Mouse (Mus musculus) ZHBTc4 (cell line): Measurements from ENCODE around the gene Unc80.

ENCODE experiments used
- DNase-seq: peaks from one replicate; pipeline ENCODE4 v3.0.0-alpha.2; 2011; ENCODE audit warnings: low read depth, low spot score

Unc80 gene

DNA sequence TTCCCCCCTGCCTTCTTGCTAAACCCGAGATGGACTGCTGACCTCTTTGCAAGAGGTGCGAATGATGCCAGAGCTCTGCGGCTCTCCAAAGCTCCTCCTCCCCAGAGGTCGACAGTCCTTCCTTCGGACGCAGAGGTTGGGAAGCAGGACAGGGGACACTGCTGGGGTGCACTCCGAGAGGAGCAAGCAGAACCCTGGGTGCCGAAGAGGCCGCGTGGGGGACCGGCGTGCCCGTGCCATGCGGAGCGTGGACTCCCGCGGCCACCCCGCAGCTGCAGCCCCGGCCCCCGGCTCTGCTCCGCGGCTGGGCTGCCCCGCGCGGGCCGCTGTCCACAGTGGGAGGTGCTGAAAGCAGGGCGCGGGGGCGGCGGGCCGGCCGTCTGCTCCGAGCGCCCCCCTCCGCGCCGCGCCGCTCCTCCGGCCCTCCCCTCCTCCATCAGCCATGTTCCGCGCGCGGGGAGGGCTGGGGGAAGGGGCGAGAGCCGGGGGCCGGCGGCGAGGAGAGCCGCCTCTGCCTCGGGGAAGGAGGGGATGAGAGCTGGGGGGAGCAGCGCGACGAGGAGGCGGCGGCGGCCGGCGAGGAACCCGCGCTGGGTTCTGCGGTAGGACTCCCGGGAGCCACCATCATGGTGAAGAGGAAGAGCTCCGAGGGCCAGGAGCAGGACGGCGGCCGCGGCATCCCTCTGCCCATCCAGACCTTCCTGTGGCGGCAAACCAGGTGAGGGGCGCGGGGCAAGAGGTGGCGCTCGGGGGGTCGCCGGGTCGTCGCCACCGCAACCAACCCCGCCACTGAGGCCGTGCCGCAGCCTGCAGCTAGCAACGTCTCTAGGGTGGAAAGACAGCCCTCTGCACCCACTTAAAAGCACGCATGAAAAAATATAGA, at the start of gene Unc80:
Gene Unc80, plus strand, starts transcription at position 547 of the 883 bp plus-strand sequence.
- peak; percentile 65 for DNase-seq

- no peak for DNase-seq
These were observed 42.1 kb upstream of the Unc80 start for GRCm38 (mm10) chr1:66426073-66426472.

DNA sequence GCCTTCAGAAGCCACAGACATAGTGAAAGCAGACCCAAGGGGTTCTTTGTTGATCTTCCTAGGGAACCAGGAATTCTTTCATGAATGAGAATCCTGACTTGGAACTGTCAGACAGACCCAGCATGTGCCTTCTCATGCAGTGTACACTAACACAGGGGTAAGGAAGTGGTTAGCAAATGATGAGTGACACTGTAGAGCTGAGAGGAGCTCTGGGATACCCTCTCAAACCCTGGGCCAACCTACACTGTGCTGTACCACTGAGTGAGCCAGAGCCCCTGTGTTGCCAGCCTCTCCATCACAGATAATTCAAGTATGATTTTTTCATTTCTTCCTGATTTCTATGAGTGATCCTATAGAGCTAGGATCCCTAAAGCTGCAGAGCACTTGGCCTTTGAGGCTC, 37.2 kb upstream of the Unc80 start:
- DNase-seq, result no peak

- no peak for DNase-seq
These were observed 36.7 kb upstream of the Unc80 start for GRCm38 (mm10) chr1:66431472-66431871.

DNA sequence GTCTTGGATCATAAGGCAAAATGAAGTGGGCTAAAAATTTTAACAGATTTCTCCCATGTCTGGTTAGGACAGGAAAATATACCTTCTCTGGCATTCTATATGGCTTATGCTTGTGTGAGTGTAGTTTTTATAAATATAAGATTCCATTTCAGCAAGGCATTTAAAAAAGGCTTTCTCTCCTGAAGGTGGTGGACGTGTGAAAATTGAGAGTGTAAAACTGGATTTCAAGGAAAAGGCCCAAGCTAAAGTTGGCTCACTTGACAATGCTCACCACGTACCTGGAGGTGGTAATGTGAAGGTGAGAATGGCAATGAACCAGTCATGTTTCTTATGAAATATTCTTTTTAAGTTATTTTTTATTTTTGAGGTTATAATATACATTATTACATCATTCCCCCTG, 30.1 kb upstream of the Unc80 start:
- no peak for DNase-seq

DNA sequence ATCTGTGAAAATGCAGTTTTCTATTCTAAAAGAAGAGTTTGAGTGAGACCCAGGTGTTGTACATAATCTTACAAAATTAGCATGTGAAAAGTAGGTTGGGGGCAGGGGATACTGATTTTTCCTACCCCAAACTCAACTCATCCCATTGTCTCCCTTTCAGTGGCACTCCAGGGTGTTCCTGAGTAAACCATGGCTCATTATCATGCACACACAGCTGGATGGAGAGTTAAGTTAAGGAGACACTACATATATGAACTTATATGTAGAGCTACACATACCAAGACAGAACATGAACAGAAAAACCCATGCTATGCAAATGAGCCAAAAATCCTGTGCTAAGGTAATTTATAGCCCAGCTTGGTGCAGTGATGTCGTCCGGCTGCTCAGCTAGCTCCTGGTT, 25.2 kb upstream of the Unc80 start:
- DNase-seq, result peak; percentile 3

- DNase-seq, result no peak
These were observed 18.7 kb upstream of the Unc80 start for GRCm38 (mm10) chr1:66449471-66449870.

DNA sequence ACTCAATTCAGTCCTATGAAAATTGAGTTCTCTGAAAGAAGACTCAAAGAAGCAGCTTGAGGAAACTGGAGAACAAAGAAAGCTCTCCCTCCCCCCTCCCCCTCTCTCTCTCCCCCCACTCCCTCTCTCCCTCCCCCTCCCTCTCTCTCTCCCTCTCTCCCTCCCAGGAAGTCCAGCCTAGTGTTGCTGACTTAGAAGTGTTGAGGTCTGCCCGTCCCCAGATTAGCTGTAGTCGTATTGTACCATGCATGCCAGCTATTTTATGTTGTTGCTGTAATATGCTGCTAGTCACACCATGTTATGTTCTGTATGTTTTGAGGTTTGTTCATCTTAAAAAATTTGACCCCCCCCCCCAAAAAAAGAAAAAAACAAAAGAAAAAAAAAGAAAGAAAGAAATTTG, 11.6 kb upstream of the Unc80 start:
- DNase-seq, result no peak

DNA sequence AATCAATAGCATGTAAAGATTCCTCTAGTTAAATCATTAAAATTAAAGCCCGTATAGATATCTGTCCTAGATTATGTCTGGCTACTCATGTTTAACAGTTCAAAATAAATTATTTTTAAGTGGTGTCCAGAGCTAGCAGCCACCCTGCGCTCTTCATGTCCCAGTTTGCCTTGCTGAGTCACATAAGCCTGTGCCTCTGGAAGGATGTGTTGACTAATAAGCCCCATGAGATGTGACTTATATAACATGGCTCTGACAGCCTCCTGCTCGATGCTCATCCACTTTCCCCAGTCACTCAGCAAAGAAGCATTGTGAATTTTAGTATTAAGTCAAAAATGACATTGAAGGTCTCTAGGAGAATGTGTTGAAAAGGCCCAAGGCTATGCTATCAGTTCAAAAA, 10.4 kb upstream of the Unc80 start:
- DNase-seq, result no peak

GRCm38 (mm10) chr1:66459394-66459793, 8.8 kb upstream of the Unc80 start:
- DNase-seq, result no peak

- DNase-seq, result no peak
These were observed 7.3 kb upstream of the Unc80 start for GRCm38 (mm10) chr1:66460850-66461249.

GRCm38 (mm10) chr1:66468704-66469020, 495 bp downstream of the Unc80 start:
- DNase-seq, result no peak

GRCm38 (mm10) chr1:66482751-66483150, 14.6 kb downstream of the Unc80 start:
- DNase-seq, result no peak

GRCm38 (mm10) chr1:66493064-66493463, 24.9 kb downstream of the Unc80 start:
- no peak for DNase-seq

- no peak for DNase-seq
These were observed 27.3 kb downstream of the Unc80 start for GRCm38 (mm10) chr1:66495310-66496012.

DNA sequence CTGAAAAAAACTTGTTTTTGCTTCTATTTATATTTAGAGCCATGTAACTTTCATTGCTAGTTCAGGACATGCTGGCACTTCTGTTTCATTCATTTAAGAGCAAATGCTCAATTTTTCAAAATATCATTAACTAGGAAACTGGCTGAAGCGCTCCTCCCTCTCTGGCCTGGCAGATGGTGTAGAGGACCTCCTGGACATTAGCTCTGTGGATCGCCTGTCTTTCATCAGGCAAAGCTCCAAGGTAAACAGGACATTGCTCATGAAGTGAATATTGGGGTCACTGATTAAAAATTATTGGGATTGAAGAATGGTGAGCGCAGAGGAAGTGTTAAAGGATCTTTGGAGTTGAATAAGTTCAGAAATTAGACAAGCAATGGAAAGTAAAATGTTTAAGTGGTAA, 82.6 kb downstream of the Unc80 start:
- DNase-seq, result no peak

DNA sequence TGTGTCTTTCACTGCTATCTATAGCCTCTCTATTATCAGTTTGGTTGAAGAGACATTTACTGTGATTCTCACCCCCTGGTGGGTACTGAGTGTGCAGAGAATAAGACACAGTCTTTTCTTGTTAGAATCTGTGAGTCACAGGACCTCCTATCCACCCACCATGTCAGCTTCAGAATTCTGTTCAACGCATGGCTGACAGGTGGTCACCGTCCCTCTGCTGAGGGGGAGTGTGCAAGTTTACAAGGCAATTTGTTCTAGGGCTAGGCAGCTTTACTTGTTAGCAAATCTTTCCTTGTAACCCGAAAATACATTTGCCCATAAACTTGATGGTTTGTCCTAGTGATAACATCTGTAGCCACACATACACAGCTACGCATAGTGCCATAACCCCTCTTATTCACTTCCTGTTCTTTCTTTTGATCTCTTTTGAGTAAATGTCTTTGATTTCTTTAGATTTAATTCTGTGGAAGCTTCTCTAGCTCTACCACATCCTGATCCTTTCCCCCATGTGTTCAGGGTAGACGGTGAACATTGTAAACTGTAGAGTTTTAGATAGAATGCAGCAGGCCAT, 84.3 kb downstream of the Unc80 start:
- no peak for DNase-seq

GRCm38 (mm10) chr1:66561636-66562270, 93.6 kb downstream of the Unc80 start:
- no peak for DNase-seq

- DNase-seq, result no peak
These were observed 94.2 kb downstream of the Unc80 start for GRCm38 (mm10) chr1:66562332-66562731.

DNA sequence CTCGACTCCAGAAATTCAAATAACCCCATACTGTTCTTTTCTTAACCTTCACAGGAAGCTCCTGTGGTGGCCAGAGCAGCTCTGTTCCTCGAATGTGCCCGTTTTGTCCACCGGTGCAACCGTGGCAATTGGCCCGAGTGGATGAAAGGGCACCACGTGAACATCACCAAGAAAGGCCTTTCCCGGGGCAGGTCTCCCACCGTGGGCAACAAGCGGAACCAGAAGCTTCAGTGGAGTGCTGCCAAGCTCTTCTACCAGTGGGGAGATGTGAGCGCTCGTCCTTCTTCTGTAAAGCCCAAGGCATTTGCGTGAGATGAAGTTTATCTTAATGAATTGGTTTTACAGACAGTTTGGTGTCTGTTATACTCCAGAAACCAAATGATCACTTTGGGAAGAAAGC, 101.6 kb downstream of the Unc80 start:
- DNase-seq, result no peak

- no peak for DNase-seq
These were observed 129.1 kb downstream of the Unc80 start for GRCm38 (mm10) chr1:66597163-66597788.

DNA sequence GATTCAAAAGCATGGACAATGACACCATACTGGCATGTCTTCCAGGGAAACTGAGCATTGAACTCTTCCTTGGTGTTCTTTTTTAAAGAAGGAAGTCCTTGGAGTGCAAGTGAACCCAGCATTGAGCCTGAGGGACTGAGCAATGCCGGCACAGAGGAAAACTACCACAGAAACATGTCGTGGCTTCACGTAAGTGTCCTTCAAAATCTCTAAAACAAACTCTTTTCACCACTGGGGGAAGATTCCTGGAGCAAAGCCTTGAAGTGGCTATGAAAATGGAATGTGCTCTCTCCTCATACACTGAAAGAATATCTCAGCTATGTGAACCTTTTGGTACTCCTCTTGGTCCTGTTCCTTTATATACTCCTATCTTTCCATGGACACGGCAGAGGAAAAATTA, 140.1 kb downstream of the Unc80 start:
- DNase-seq, result no peak
